Mouse (Mus musculus) olfactory bulb, adult 2 months (tissue): ENCODE data around the gene Aqp12. TPM values are rescaled to one million over a fixed set of nuclear protein-coding genes. Genes with fewer than 3 reads are reported as not detected.
A peak's percentile ranks its signal among the peaks of the same experiment; 100 is the strongest.
"Not testable (repeated sequence)": the region's sequence is repeated elsewhere in the genome, so short reads cannot be mapped to it uniquely, and the experiment has no call there.

Source experiments
- H3K27ac ChIP-seq: fragments of 200-500 bp; 2 replicates; pipeline ENCODE4 v1.5.1; 2012; ENCODE audit warnings: low read depth, low read length; ENCODE audit not compliant: insufficient read depth
- H3K4me1 ChIP-seq: fragments of 200-500 bp; 2 replicates; pipeline ENCODE4 v1.6.1; 2012; ENCODE audit warnings: low read length; ENCODE audit not compliant: control insufficient read depth, insufficient read depth
- H3K4me3 ChIP-seq: fragments of 200-500 bp; 2 replicates; pipeline ENCODE4 v1.5.1; 2012; ENCODE audit warnings: mild to moderate bottlenecking, low read depth, low read length, moderate library complexity; ENCODE audit not compliant: insufficient read depth
- CTCF ChIP-seq: fragments of 200-500 bp; IDR thresholded peaks from 2 replicates; pipeline ENCODE4 v1.5.1; 2012; ENCODE audit warnings: low read depth, mild to moderate bottlenecking, low read length, moderate library complexity; ENCODE audit not compliant: insufficient read depth
- POLR2A ChIP-seq: fragments of 200-500 bp; IDR thresholded peaks from 2 replicates; pipeline ENCODE4 v1.6.1; 2012; ENCODE audit warnings: mild to moderate bottlenecking, low read depth, low read length, moderate library complexity; ENCODE audit not compliant: insufficient read depth
- WGBS: fragments of 180-500 bp; shearing (Covaris S2); methylation state at CpG from one replicate; pipeline ENCODE4 v1.1.7; 2018; 5-methylcytosine and 5-hydroxymethylcytosine counted together
- polyA plus RNA-seq: library from polyadenylated mRNA; stranded (reverse); fragments of >200 nt; gene quantifications from 2 replicates; pipeline ENCODE4 v1.2.4, GENCODE M21; 2012; ENCODE audit warnings: low replicate concordance; ENCODE audit not compliant: missing spikeins, insufficient read depth, insufficient read length

Gene Aqp12
- not detected in 2 replicates for polyA plus RNA-seq

DNA sequence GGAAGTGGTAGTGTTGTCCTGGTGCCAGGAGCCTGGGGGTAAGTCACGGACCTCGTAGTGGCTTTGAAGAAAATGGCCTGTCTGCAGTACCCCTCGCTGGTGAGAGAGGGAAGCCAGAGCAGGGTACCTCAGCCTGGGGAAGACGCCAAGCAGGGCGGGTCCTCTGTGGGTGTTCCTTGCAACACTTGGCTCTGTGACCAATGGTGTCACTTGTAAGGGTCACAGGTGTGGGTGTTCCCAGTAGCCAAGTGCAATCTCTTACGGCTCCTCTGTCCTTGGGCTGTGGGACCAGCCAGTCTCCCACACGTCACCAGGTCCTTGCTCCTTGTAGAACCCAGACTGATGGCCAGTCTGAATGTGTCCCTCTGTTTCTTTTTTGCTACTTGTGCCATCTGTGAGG lies at the start of gene Aqp12:
Gene Aqp12, plus strand, starts transcription at position 274 of the 400 bp plus-strand sequence.
- 72% methylated on average over 7 of the region's 7 CpGs for WGBS
- Histone ChIP-seq H3K4me1 (no peaks in the 10 kb centered on the region), H3K27ac (no peak within 1 kb of the TSS), H3K4me3 (no peak within 1 kb of the TSS)
- TF ChIP-seq POLR2A (no peak), CTCF (no peak)

DNA sequence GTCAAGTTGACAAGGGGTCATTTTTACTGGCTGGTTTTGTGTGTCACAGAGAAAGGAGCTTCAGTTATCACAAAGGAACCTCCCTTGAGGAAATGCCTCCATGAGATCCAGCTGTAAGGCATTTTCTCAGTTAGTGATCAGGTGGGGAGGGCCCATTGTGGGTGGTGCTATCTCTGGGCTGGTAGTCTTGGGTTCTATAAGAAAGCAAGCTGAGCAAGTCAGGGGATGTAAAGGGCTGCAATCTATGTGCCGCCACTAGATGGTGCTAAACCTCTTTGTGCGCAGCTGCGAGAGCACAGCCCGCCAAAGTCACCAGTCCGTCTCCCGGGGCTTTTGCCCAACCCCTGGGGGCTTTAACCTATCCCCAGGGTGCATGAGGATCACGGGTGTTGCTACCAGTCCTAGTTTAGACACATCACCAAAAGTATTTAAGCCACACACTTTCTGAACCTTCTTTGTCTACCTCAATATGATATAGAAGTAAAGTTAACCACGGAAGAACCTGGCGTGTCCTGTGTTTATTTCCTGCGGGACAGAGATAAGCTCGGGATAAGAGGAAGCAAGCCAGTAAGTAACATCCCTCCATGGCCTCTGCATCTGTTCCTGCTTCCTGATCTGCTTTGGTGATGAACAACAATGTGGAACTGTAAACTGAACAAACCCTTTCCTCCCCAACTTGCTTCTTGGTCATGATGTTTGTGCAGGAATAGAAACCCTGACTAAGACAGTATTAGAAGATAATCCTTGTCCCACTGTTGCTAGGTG lies 49.4 kb upstream of the Aqp12 start:
- peak; percentile 21; the same call in 1 of the 2 replicates for TF ChIP-seq CTCF
- not testable (repeated sequence) for H3K4me3 ChIP-seq, H3K27ac ChIP-seq, H3K4me1 ChIP-seq
- 8% methylated on average over 11 of the region's 11 CpGs for WGBS

GRCm38 (mm10) chr1:92958999-92959398 lies 47.1 kb upstream of the Aqp12 start:
- 0 out of 2 replicates have a peak, but pooled peaks cover 2% of the 10 kb centered on the region for H3K4me1 ChIP-seq
- no peak for TF ChIP-seq POLR2A
- TF ChIP-seq CTCF = no peak
- no peak overlapping the region for H3K4me3 ChIP-seq
- WGBS = 79% methylated on average over 1 of the region's 1 CpGs
- H3K27ac ChIP-seq = no peak overlapping the region

GRCm38 (mm10) chr1:92970791-92971190 lies 35.3 kb upstream of the Aqp12 start:
- H3K4me3 ChIP-seq = not testable (repeated sequence)
- WGBS = 83% methylated on average over 6 of the region's 6 CpGs

GRCm38 (mm10) chr1:92971879-92972795 lies 34.0 kb upstream of the Aqp12 start:
- Histone ChIP-seq H3K27ac (no peak overlapping the region), H3K4me1 (peaks cover 10% of the 10 kb centered on the region), H3K4me3 (no peak overlapping the region)
- WGBS = 94% methylated on average over 7 of the region's 7 CpGs
- no peak for TF ChIP-seq CTCF
- no peak for TF ChIP-seq POLR2A

More at GRCm38 (mm10) chr1:92970791-92971190, 35.3 kb upstream of the Aqp12 start:
- H3K4me1 ChIP-seq, H3K27ac ChIP-seq: not testable (repeated sequence)

- TF ChIP-seq CTCF = no peak
- no peak for TF ChIP-seq POLR2A
Observed at GRCm38 (mm10) chr1:92972854-92973253, 33.3 kb upstream of the Aqp12 start.

GRCm38 (mm10) chr1:92976141-92976566 lies 30.0 kb upstream of the Aqp12 start:
- Histone ChIP-seq H3K4me3 (no peak overlapping the region), H3K4me1 (peaks cover 19% of the 10 kb centered on the region), H3K27ac (no peak overlapping the region)
- 60% methylated on average over 6 of the region's 6 CpGs for WGBS
- TF ChIP-seq POLR2A (no peak), CTCF (no peak)

More at GRCm38 (mm10) chr1:92972854-92973253, 33.3 kb upstream of the Aqp12 start:
- Histone ChIP-seq H3K4me1 (peaks cover 10% of the 10 kb centered on the region), H3K27ac (no peak overlapping the region), H3K4me3 (no peak overlapping the region)
- 40% methylated on average over 1 of the region's 1 CpGs for WGBS

- no peak overlapping the region for H3K27ac ChIP-seq
Observed at GRCm38 (mm10) chr1:92978645-92979044, 27.5 kb upstream of the Aqp12 start.

DNA sequence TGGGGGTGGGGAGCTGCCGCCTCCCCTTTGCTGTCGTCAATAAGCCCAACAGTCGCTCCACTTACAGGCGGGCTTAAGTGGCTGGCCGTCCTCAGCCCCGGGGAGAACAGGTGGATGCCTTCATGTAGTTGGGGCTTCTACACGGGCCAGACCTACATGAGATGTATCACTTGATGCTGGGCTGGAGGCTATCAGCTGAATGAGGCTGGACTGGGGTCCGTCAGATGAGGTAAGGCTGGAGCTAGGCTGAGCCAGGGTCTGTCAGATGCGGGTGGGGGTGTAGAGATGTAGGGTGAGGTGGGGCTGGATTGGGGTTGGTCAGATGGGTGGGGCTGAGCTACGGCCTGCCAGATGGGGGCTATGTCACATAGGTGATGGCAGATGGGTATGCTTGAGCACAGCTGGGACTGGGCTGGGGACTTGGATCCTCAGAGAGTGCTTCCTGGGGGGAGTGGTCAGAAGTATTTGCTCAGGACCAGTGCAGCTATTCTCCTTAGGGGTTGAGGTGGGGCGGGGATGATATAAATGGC lies 27.0 kb upstream of the Aqp12 start:
- WGBS = 48% methylated on average over 11 of the region's 11 CpGs
- TF ChIP-seq POLR2A = no peak
- no peak for TF ChIP-seq CTCF
- no peak overlapping the region for H3K27ac ChIP-seq
- no peak overlapping the region for H3K4me3 ChIP-seq
- H3K4me1 ChIP-seq = peaks cover 16% of the 10 kb centered on the region; the same call in 1 of the 2 replicates

More at GRCm38 (mm10) chr1:92978645-92979044, 27.5 kb upstream of the Aqp12 start:
- no peak for TF ChIP-seq CTCF
- TF ChIP-seq POLR2A = no peak
- Histone ChIP-seq H3K4me1 (peaks cover 16% of the 10 kb centered on the region; the same call in 1 of the 2 replicates), H3K4me3 (no peak overlapping the region)
- WGBS = 50% methylated on average over 7 of the region's 7 CpGs
